Mouse (Mus musculus) spleen, adult 2 months (tissue): ENCODE measurements around the gene Fcrlb.

ENCODE experiments used
- CTCF ChIP-seq: fragments of 200-500 bp; IDR thresholded peaks from 2 replicates; pipeline ENCODE4 v1.5.1; 2011; ENCODE audit warnings: mild to moderate bottlenecking, inconsistent platforms; ENCODE audit not compliant: insufficient read depth, insufficient read length, insufficient replicate concordance; ENCODE audit errors: extremely low read depth
- POLR2A ChIP-seq: fragments of 200-500 bp; IDR thresholded peaks from 2 replicates; pipeline ENCODE4 v1.6.1; 2011; ENCODE audit warnings: low read depth, low read length, inconsistent platforms

GRCm38 (mm10) chr1:170858872-170859271 lies 53.9 kb downstream of the Fcrlb start:
- TF ChIP-seq CTCF (no peak), POLR2A (no peak)
